Mouse (Mus musculus): ENCODE data around the gene BC048507.

DNA sequence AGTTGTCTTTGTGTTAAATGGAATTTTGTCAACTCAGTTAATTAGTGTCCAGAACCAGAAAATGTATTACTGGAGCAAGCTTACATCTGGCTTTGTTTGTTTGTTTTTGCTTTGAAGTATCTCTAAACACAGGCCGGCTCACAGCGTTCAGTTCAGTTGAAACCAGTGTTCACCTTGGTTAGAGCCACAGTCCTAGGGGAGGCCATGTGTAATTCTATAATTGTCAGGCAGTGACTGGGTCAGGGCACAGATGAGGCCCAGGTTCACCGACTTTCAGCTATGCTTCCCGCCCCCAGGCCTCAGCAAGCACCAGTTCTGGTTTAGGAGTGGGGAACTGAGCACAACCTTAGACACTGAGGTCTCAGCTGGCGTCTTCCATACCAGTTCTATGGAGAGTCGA, 10.0 kb upstream of the BC048507 start:
- TF ChIP-seq CTCF (IDR thresholded peaks at IDR 0.05; ENCODE audit: control insufficient read depth, insufficient read depth, insufficient read length): no peak
- TF ChIP-seq MYOD1 (IDR thresholded peaks at IDR 0.05; ENCODE audit: control insufficient read depth, insufficient read length, low read depth): no peak
- TF ChIP-seq MAX (IDR thresholded peaks at IDR 0.05): no peak
- TF ChIP-seq CEBPB (IDR thresholded peaks at IDR 0.05; ENCODE audit: low read depth): no peak
- no peak for TF ChIP-seq USF1 (IDR thresholded peaks at IDR 0.05; ENCODE audit: low read depth)
- no peak for TF ChIP-seq MYOG (IDR thresholded peaks at IDR 0.05; ENCODE audit: control insufficient read depth, extremely low read depth, insufficient read length)
